In the genomic region with DNA sequence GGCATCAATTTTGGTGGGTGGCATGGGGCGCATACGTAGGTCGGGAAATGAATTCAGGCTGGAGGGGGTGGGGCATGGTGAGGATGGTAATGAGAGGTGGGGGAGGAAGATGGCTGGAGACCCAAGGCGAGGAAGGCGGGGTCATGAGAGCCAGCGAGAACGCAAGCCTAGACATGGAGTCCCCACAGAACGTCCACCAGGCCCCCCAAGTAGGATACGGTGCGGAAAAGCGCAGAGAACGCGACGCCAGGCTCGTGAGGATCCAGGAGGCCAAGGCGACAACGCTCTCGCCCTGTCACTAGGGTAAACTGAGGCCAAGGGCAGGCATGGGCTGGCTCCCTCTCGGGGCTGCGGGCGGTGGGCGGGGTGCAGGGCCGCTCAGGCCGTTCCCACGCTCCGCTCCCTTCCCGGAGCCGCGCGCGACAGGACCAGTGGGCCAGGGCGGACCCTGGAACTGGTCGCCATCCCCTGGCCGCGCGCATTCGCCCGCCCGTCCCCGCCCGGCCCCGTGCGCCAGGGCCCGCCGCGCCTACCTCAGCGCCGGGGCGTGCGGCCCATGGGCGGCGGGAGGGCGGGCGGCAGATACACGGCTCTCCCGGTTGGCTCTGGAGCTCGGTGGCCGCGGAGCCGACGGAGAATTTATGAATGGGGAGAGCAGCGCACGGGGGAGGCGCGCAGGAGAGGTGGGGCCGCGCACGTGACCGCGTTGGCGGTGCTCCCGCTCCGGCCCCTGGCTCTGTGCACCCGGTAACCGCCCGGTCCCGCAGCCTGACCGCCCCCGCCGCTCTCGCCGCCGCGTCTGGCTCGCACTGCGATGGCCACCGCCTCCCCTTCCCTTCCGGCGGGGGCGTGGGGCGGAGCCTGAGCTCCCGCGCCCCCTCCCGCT, we compare ENCODE assay signal across 8 mouse cellular contexts. TPM values are rescaled to one million over a fixed set of nuclear protein-coding genes. Genes with fewer than 3 reads are reported as not detected.
DNase-seq lines count a peak whose midpoint lies in the region; ATAC-seq lines count a peak whose summit lies in the region.

Atp5d (plus strand) TSS at position 80 of the 886 bp plus-strand sequence.

- peak within 1 kb of the TSS; percentile 98 for H3K4me2 ChIP-seq in intestine, embryonic 15.5 days (replicated peaks)

- H3K27ac ChIP-seq in intestine, embryonic 15.5 days, result peak within 1 kb of the TSS; percentile 81

- peak; percentile 67 for DNase-seq in urinary bladder, adult 2 months (ENCODE audit: low spot score)
- DNase-seq in urinary bladder, postnatal 4 days (ENCODE audit: low spot score in 2 of 2), result no peak
- DNase-seq in embryo, embryonic 11 days, result peak; percentile 82
- peak; percentile 80 to 81 for DNase-seq in left cerebral cortex, postnatal 14 days (ENCODE audit: low spot score in 2 of 2)
- DNase-seq in splenic B cell, adult 2 months (ENCODE audit: low read depth, low spot score), result peak; percentile 70

- H3K36me3 ChIP-seq in intestine, embryonic 15.5 days, result 0 out of 2 replicates have a peak, but pooled peaks cover 6% of the 10 kb centered on the region
- H3K36me3 ChIP-seq in splenic B cell, adult 2 months (ENCODE audit: control insufficient read depth, insufficient read depth, low read length, poor library complexity, severe bottlenecking), result no peaks in the 10 kb centered on the region; the same call in 1 of the 2 replicates

- ATAC-seq in granulocyte monocyte progenitor cell, adult 5-6 weeks (replicated peaks; ENCODE audit: poor library complexity, severe bottlenecking), result 0 out of 2 replicates have a peak, but pooled peaks have one; percentile 3
- peak; percentile 14 for ATAC-seq in intestine, embryonic 15.5 days
- ATAC-seq in megakaryocyte progenitor cell, adult 5-6 weeks (replicated peaks; ENCODE audit: poor library complexity), result no peak

- H3K4me1 ChIP-seq in intestine, embryonic 15.5 days (replicated peaks), result peaks cover 47% of the 10 kb centered on the region

- peaks cover 16% of the 10 kb centered on the region for H3K27me3 ChIP-seq in intestine, embryonic 15.5 days (replicated peaks)
- H3K27me3 ChIP-seq in splenic B cell, adult 2 months (ENCODE audit: control insufficient read depth, insufficient read depth, low read length, poor library complexity, severe bottlenecking), result no peaks in the 10 kb centered on the region

- H3K9ac ChIP-seq in intestine, embryonic 15.5 days, result peak within 1 kb of the TSS; percentile 65

- no peaks in the 10 kb centered on the region for H3K9me3 ChIP-seq in intestine, embryonic 15.5 days

- under 1% methylated on average over 91 of the region's 94 CpGs for WGBS in intestine, embryonic 15.5 days

- peak within 1 kb of the TSS; percentile 64 for H3K4me3 ChIP-seq in intestine, embryonic 15.5 days (replicated peaks)

- intact Hi-C loops in left cerebral cortex, postnatal 14 days (cut with DNase I), result no loop called here

RNA-seq across cellular contexts. Expression of gene Atp5d, which starts in this region (rescaled TPM):
- 367 and 372 TPM in 2 replicates for polyA plus RNA-seq in urinary bladder, adult 2 months (2012; rRNA removed)
- total RNA-seq in granulocyte monocyte progenitor cell, adult 5-6 weeks (2014; fragmentation: Nextera tagmentation), result 193 and 253 TPM in 2 replicates
- 47.4 and 49.6 TPM in 2 replicates for total RNA-seq in granulocyte monocyte progenitor cell, adult 5-6 weeks (2017)
- polyA plus RNA-seq in intestine, embryonic 15.5 days (2015; fragmentation: Nextera tagmentation; extraction: Ambion mirVana), result 701 and 737 TPM in 2 replicates
- 100 to 1,000 TPM; 403 to 424 TPM for total RNA-seq in left cerebral cortex, postnatal 14 days (2021)
- 187 and 199 TPM in 2 replicates for total RNA-seq in megakaryocyte progenitor cell, adult 5-6 weeks (2015)
- total RNA-seq in megakaryocyte progenitor cell, adult 5-6 weeks (2017), result 37.6 and 39.3 TPM in 2 replicates

Comparison
In these comparisons a context has a peak if more than half of its experiments do, and no peak if none do; other contexts are left out.
1. DNase-seq: peak in urinary bladder, adult 2 months (single experiment), embryo, embryonic 11 days (single experiment), left cerebral cortex, postnatal 14 days (2 of 2) and splenic B cell, adult 2 months (single experiment); none in urinary bladder, postnatal 4 days (0 of 2).